Mouse (Mus musculus): Measurements from ENCODE around the gene Ddr2. TPM values are rescaled to one million over a fixed set of nuclear protein-coding genes. Genes with fewer than 3 reads are reported as not detected.
"Not testable (repeated sequence)": the region's sequence is repeated elsewhere in the genome, so short reads cannot be mapped to it uniquely, and the experiment has no call there.

The Ddr2 gene
- polyA plus RNA-seq, 1 experiment from 2014 or later, result 0.04 TPM

GRCm38 (mm10) chr1:170134264-170134663, 23.7 kb upstream of the Ddr2 start:
- 93% methylated on average over 8 of the region's 8 CpGs for WGBS (ENCODE audit: missing documents)
- Histone ChIP-seq H3K4me3 (ENCODE audit: inconsistent target) (no peak overlapping the region), H3K27ac (no peak overlapping the region), H3K36me3 (ENCODE audit: inconsistent target) (no peaks in the 10 kb centered on the region), H3K79me2 (ENCODE audit: inconsistent target) (no peaks in the 10 kb centered on the region)

GRCm38 (mm10) chr1:170130962-170131361, 20.4 kb upstream of the Ddr2 start:
- no peaks in the 10 kb centered on the region for H3K79me2 ChIP-seq (ENCODE audit: inconsistent target)
- H3K27ac ChIP-seq, result no peak overlapping the region
- 94% methylated on average over 3 of the region's 3 CpGs for WGBS (ENCODE audit: missing documents)
- H3K36me3 ChIP-seq (ENCODE audit: inconsistent target), result no peaks in the 10 kb centered on the region
- no peak overlapping the region for H3K4me3 ChIP-seq (ENCODE audit: inconsistent target)

- no peak overlapping the region for H3K27ac ChIP-seq
- H3K4me3 ChIP-seq (ENCODE audit: inconsistent target), result no peak overlapping the region
- 98% methylated on average over 2 of the region's 2 CpGs for WGBS (ENCODE audit: missing documents)
- H3K79me2 ChIP-seq (ENCODE audit: inconsistent target), result no peaks in the 10 kb centered on the region
- H3K36me3 ChIP-seq (ENCODE audit: inconsistent target), result no peaks in the 10 kb centered on the region
These were observed 14.1 kb upstream of the Ddr2 start for GRCm38 (mm10) chr1:170124644-170125043.

GRCm38 (mm10) chr1:170113616-170114015, 3.1 kb upstream of the Ddr2 start:
- 94% methylated on average over 6 of the region's 6 CpGs for WGBS (ENCODE audit: missing documents)
- Histone ChIP-seq H3K27ac (no peak overlapping the region), H3K36me3 (ENCODE audit: inconsistent target) (no peaks in the 10 kb centered on the region), H3K79me2 (ENCODE audit: inconsistent target) (no peaks in the 10 kb centered on the region), H3K4me3 (ENCODE audit: inconsistent target) (no peak overlapping the region)

GRCm38 (mm10) chr1:170112261-170112660, 1.7 kb upstream of the Ddr2 start:
- no peak overlapping the region for H3K4me3 ChIP-seq (ENCODE audit: inconsistent target)
- H3K79me2 ChIP-seq (ENCODE audit: inconsistent target), result no peaks in the 10 kb centered on the region
- no peak overlapping the region for H3K27ac ChIP-seq
- 89% methylated on average over 10 of the region's 10 CpGs for WGBS (ENCODE audit: missing documents)
- no peaks in the 10 kb centered on the region for H3K36me3 ChIP-seq (ENCODE audit: inconsistent target)

GRCm38 (mm10) chr1:170111651-170112226, 1.2 kb upstream of the Ddr2 start:
- 88% methylated on average over 14 of the region's 16 CpGs for WGBS (ENCODE audit: missing documents)

GRCm38 (mm10) chr1:170109776-170110515, 616 bp downstream of the Ddr2 start:
- Histone ChIP-seq H3K36me3 (ENCODE audit: inconsistent target) (no peaks in the 10 kb centered on the region), H3K79me2 (ENCODE audit: inconsistent target) (no peaks in the 10 kb centered on the region), H3K4me3 (ENCODE audit: inconsistent target) (no peak overlapping the region), H3K27ac (no peak overlapping the region)
- 89% methylated on average over 19 of the region's 19 CpGs for WGBS (ENCODE audit: missing documents)

More at GRCm38 (mm10) chr1:170111651-170112226, 1.2 kb upstream of the Ddr2 start:
- H3K27ac ChIP-seq, result no peak overlapping the region
- H3K4me3 ChIP-seq (ENCODE audit: inconsistent target), result no peak overlapping the region
- H3K79me2 ChIP-seq (ENCODE audit: inconsistent target), result no peaks in the 10 kb centered on the region
- H3K36me3 ChIP-seq (ENCODE audit: inconsistent target), result no peaks in the 10 kb centered on the region

- not testable (repeated sequence) for H3K36me3 ChIP-seq (ENCODE audit: inconsistent target); H3K4me3 ChIP-seq (ENCODE audit: inconsistent target); H3K79me2 ChIP-seq (ENCODE audit: inconsistent target); H3K27ac ChIP-seq
- 87% methylated on average over 6 of the region's 6 CpGs for WGBS (ENCODE audit: missing documents)
These were observed 7.7 kb downstream of the Ddr2 start for GRCm38 (mm10) chr1:170102814-170103213.

- Histone ChIP-seq H3K27ac (no peak overlapping the region), H3K79me2 (ENCODE audit: inconsistent target) (no peaks in the 10 kb centered on the region), H3K4me3 (ENCODE audit: inconsistent target) (no peak overlapping the region), H3K36me3 (ENCODE audit: inconsistent target) (no peaks in the 10 kb centered on the region)
- WGBS (ENCODE audit: missing documents), result 95% methylated on average over 7 of the region's 7 CpGs
These were observed 23.9 kb downstream of the Ddr2 start for GRCm38 (mm10) chr1:170086631-170087030.

- no peaks in the 10 kb centered on the region for H3K79me2 ChIP-seq (ENCODE audit: inconsistent target)
- no peak overlapping the region for H3K27ac ChIP-seq
- H3K36me3 ChIP-seq (ENCODE audit: inconsistent target), result no peaks in the 10 kb centered on the region
- H3K4me3 ChIP-seq (ENCODE audit: inconsistent target), result no peak overlapping the region
- 43% methylated on average over 12 of the region's 12 CpGs for WGBS (ENCODE audit: missing documents)
These were observed 26.3 kb downstream of the Ddr2 start for GRCm38 (mm10) chr1:170084151-170084796.

GRCm38 (mm10) chr1:170080907-170081306, 29.7 kb downstream of the Ddr2 start:
- no peaks in the 10 kb centered on the region for H3K79me2 ChIP-seq (ENCODE audit: inconsistent target)
- no peak overlapping the region for H3K4me3 ChIP-seq (ENCODE audit: inconsistent target)
- H3K36me3 ChIP-seq (ENCODE audit: inconsistent target), result no peaks in the 10 kb centered on the region
- H3K27ac ChIP-seq, result no peak overlapping the region
- WGBS (ENCODE audit: missing documents), result 100% methylated on average over 1 of the region's 1 CpGs

GRCm38 (mm10) chr1:170079465-170079864, 31.1 kb downstream of the Ddr2 start:
- WGBS (ENCODE audit: missing documents), result 76% methylated on average over 2 of the region's 2 CpGs
- H3K79me2 ChIP-seq (ENCODE audit: inconsistent target), result no peaks in the 10 kb centered on the region
- no peak overlapping the region for H3K4me3 ChIP-seq (ENCODE audit: inconsistent target)
- H3K27ac ChIP-seq, result no peak overlapping the region
- H3K36me3 ChIP-seq (ENCODE audit: inconsistent target), result no peaks in the 10 kb centered on the region

- no peak overlapping the region for H3K27ac ChIP-seq
- 80% methylated on average over 5 of the region's 5 CpGs for WGBS (ENCODE audit: missing documents)
- H3K36me3 ChIP-seq (ENCODE audit: inconsistent target), result no peaks in the 10 kb centered on the region
- H3K4me3 ChIP-seq (ENCODE audit: inconsistent target), result no peak overlapping the region
- no peaks in the 10 kb centered on the region for H3K79me2 ChIP-seq (ENCODE audit: inconsistent target)
These were observed 34.2 kb downstream of the Ddr2 start for GRCm38 (mm10) chr1:170076339-170076738.

GRCm38 (mm10) chr1:170073768-170074167, 36.8 kb downstream of the Ddr2 start:
- Histone ChIP-seq H3K27ac (no peak overlapping the region), H3K79me2 (ENCODE audit: inconsistent target) (no peaks in the 10 kb centered on the region), H3K36me3 (ENCODE audit: inconsistent target) (no peaks in the 10 kb centered on the region), H3K4me3 (ENCODE audit: inconsistent target) (no peak overlapping the region)
- whole genome bisulfite sequencing (ENCODE audit: missing documents), result 58% methylated on average over 8 of the region's 8 CpGs

GRCm38 (mm10) chr1:170069143-170069542, 41.4 kb downstream of the Ddr2 start:
- no peaks in the 10 kb centered on the region for H3K36me3 ChIP-seq (ENCODE audit: inconsistent target)
- no peak overlapping the region for H3K4me3 ChIP-seq (ENCODE audit: inconsistent target)
- no peaks in the 10 kb centered on the region for H3K79me2 ChIP-seq (ENCODE audit: inconsistent target)
- 53% methylated on average over 5 of the region's 5 CpGs for WGBS (ENCODE audit: missing documents)
- H3K27ac ChIP-seq, result no peak overlapping the region

Measured in macrophage (primary cell).